Mouse (Mus musculus): ENCODE results near the gene Tsr3. TPM values are rescaled to one million over a fixed set of nuclear protein-coding genes. Genes with fewer than 3 reads are reported as not detected.

Tsr3 gene
- polyA plus RNA-seq, 1 experiment from 2014 or later, result 39.1 TPM

Small RNA genes lying within 50 kb of the gene (microRNA-seq; reads per million reads assigned to microRNA genes)
- 0.50 reads per million for gene Mir3547 (ENCODE audit: borderline number of aligned reads)

Other genes starting within 250 kb of the Tsr3 start
- 7.1 and 7.7 TPM in 2 replicates for gene Cramp1l, start 224.4 kb upstream of the Tsr3 start, polyA plus RNA-seq (2014; fragmentation: Nextera tagmentation; extraction: Ambion mirVana)
- gene Ift140, start 224.1 kb upstream of the Tsr3 start, polyA plus RNA-seq (2014; fragmentation: Nextera tagmentation; extraction: Ambion mirVana), result 13.9 and 17.5 TPM in 2 replicates
- gene Tmem204, start 156.6 kb upstream of the Tsr3 start, polyA plus RNA-seq (2014; fragmentation: Nextera tagmentation; extraction: Ambion mirVana), result 22.6 and 23.2 TPM in 2 replicates
- 24.8 and 37.2 TPM in 2 replicates for gene Telo2, start 124.2 kb upstream of the Tsr3 start, polyA plus RNA-seq (2014; fragmentation: Nextera tagmentation; extraction: Ambion mirVana)
- 1.8 and 2.9 TPM in 2 replicates for gene Ptx4, start 119.4 kb upstream of the Tsr3 start, polyA plus RNA-seq (2014; fragmentation: Nextera tagmentation; extraction: Ambion mirVana)
- 21.4 and 22.6 TPM in 2 replicates for gene Clcn7, start 106.8 kb upstream of the Tsr3 start, polyA plus RNA-seq (2014; fragmentation: Nextera tagmentation; extraction: Ambion mirVana)
- gene Ccdc154, start 77.7 kb upstream of the Tsr3 start, polyA plus RNA-seq (2014; fragmentation: Nextera tagmentation; extraction: Ambion mirVana), result not detected in 2 replicates
- gene Gm38655, start 64.7 kb upstream of the Tsr3 start, polyA plus RNA-seq (2014; fragmentation: Nextera tagmentation; extraction: Ambion mirVana), result 0.25 TPM in 1 of 2 replicates, not detected in the other
- 28.1 and 29.2 TPM in 2 replicates for gene BC003965, start 55.6 kb upstream of the Tsr3 start, polyA plus RNA-seq (2014; fragmentation: Nextera tagmentation; extraction: Ambion mirVana)
- gene Unkl, start 51.8 kb upstream of the Tsr3 start, polyA plus RNA-seq (2014; fragmentation: Nextera tagmentation; extraction: Ambion mirVana), result 5.6 and 5.8 TPM in 2 replicates
- 32.4 and 34.9 TPM in 2 replicates for gene Gnptg, start within 50 bp of the Tsr3 start, polyA plus RNA-seq (2014; fragmentation: Nextera tagmentation; extraction: Ambion mirVana)
- gene Baiap3, start 16.2 kb downstream of the Tsr3 start, polyA plus RNA-seq (2014; fragmentation: Nextera tagmentation; extraction: Ambion mirVana), result 0.42 and 1.1 TPM in 2 replicates
- gene Ube2i, start 34.5 kb downstream of the Tsr3 start, polyA plus RNA-seq (2014; fragmentation: Nextera tagmentation; extraction: Ambion mirVana), result 482 and 517 TPM in 2 replicates
- gene Prss34, start 58.2 kb downstream of the Tsr3 start, polyA plus RNA-seq (2014; fragmentation: Nextera tagmentation; extraction: Ambion mirVana), result 3.1 and 4.4 TPM in 2 replicates
- gene Prss28, start 68.5 kb downstream of the Tsr3 start, polyA plus RNA-seq (2014; fragmentation: Nextera tagmentation; extraction: Ambion mirVana), result not detected in 2 replicates
- gene Prss29, start 78.5 kb downstream of the Tsr3 start, polyA plus RNA-seq (2014; fragmentation: Nextera tagmentation; extraction: Ambion mirVana), result not detected in 2 replicates
- 0.94 and 1.0 TPM in 2 replicates for gene Tpsab1, start 105.4 kb downstream of the Tsr3 start, polyA plus RNA-seq (2014; fragmentation: Nextera tagmentation; extraction: Ambion mirVana)
- gene Tpsb2, start 126.1 kb downstream of the Tsr3 start, polyA plus RNA-seq (2014; fragmentation: Nextera tagmentation; extraction: Ambion mirVana), result 47.8 and 101 TPM in 2 replicates
- 8.0 and 9.5 TPM in 2 replicates for gene Tpsg1, start 129.1 kb downstream of the Tsr3 start, polyA plus RNA-seq (2014; fragmentation: Nextera tagmentation; extraction: Ambion mirVana)
- 4.9 and 5.2 TPM in 2 replicates for gene Cacna1h, start 193.6 kb downstream of the Tsr3 start, polyA plus RNA-seq (2014; fragmentation: Nextera tagmentation; extraction: Ambion mirVana)
- gene Tekt4, start 214.4 kb downstream of the Tsr3 start, polyA plus RNA-seq (2014; fragmentation: Nextera tagmentation; extraction: Ambion mirVana), result 0.22 and 3.0 TPM in 2 replicates

Data from embryonic facial prominence, embryonic 14.5 days (tissue).